Mouse (Mus musculus): ENCODE results near the gene C1ql2.

C1ql2 gene

GRCm38 (mm10) chr1:120385029-120385571 lies 44.7 kb downstream of the C1ql2 start:
- DNase-seq (ENCODE audit: low spot score in 2 of 2) = no peak

- DNase-seq (ENCODE audit: low spot score in 2 of 2) = no peak
Observed at GRCm38 (mm10) chr1:120389734-120390133, 49.4 kb downstream of the C1ql2 start.

- no peak for DNase-seq (ENCODE audit: low spot score in 2 of 2)
Observed at GRCm38 (mm10) chr1:120390336-120390735, 50.0 kb downstream of the C1ql2 start.
